Mouse (Mus musculus) embryo, embryonic 10.5 days (tissue): ENCODE results near the gene Oaz1.
"Not testable (repeated sequence)": the region's sequence is repeated elsewhere in the genome, so short reads cannot be mapped to it uniquely, and the experiment has no call there.

ENCODE experiments used
- DNase-seq: peaks from one replicate; pipeline ENCODE4 v3.0.0-alpha.2; 2015; ENCODE audit warnings: low spot score

Gene Oaz1

DNA sequence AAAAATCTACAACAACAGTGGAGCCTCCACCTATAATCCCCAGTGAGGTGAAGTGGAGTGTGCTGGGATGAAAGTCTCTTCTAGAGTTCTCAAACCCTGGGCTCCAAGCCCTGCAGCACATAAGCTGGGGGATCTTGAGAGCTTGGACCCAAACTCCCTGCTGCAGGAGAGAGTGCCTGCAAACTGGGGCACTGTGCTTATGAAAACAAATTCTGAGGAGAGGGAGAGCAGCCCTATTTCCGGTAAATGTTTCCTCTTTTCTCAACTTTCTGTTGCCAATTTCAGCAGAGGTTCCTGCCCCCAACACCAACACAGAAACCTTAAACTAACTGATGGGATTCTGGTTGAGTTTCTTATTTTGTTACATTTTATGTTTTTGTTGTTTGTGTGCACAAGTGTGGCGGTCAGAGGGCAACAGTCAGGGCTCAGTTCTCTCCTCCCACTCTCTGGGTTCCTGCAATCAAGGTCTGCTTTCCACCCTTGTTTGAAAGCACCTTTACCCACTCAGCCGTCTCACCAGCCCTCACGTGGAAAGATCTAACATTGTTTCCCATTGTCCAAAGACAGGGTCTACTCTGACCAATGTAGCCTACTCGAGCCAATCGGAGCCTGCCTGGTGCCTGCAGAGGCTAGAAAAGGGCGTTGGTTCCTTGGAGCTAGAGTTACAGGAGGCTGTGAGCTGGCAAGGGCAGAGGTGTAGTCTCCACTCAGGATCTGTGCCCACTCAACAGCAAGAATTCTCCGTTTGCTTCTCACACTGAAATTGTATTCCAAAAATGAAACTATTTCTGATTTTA lies 2.4 kb upstream of the Oaz1 start:
- DNase-seq, result no peak

DNA sequence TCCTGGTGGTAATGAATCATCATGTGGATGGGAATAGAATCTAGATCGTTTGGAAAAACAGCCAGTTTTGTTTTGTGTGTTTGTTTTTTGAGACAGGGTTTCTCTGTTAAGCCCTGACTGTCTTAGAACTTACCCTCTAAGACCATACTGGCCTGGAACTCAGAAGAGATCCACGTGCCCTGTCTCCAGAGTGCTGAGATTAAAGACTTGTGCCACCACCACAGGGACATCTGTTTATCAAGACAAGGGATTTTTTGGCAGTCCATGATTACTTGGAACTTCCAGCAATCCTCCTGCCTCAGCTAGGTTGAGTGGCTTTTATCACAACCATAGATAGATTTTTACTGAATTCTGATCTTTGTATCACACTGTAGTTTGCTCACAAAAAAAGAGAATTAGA lies 1.6 kb upstream of the Oaz1 start:
- no peak for DNase-seq

DNA sequence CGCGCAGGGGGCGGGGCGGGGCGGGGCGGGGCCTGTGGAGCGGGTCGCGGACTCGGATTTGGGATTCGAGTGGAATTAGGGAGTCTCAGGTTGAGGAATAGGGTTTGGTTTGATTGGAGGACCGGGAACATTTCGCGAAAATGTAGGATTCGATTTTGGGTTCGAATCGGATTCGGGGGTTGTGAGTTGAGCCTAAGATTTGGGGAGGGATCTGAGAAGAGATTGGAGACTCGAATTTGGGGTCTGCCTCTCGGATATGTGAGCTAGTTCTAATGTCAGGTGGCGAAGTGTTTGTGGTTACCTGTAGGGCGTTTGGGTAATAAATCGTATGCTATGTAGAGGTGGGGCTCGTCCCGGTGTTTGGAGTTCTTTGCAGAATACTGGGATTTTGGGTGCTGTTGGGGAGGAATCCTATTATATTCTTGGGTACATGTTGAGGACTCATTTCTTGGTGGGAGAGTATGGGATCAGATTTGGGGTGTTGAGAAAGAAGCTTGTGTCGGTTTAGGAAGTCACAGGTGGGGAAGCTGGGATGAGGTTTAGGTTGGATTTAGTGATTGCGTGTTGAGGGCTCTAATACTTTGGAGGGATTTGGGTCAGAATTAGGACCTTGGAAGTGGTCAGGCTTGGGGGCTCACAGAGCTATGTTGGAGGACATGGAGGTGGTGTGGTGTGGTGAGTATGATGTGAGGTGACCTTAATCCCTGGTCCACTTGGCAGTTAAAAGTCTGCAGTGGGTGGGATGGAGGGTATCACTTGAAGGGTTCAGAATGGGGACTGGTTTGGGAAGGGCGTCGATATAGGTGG lies 810 bp downstream of the Oaz1 start:
- DNase-seq, result no peak

DNA sequence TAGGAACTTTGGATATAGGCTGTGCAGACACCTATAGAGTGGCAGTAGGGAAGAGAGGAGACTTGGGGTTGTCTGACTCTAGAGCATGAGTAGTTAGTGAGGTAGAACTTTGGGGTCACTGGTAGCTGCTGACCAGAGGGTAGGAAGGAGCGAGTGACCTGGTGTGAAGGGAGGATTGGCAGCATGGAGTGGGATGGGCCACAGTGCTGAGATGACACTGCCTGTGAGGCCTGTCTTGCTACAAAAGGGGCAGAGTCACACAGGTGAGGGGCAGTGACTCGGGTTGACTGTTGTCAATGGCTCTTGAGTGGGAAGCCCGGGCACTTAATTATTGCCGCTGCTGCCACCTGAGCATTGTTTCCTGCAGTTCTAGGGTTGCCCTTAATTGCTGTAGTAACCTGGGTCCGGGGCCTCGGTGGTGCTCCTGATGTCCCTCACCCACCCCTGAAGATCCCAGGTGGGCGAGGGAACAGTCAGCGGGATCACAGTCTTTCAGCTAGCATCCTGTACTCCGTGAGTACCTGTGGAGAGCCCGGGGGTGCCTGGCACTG lies 1.5 kb downstream of the Oaz1 start:
- no peak for DNase-seq

DNA sequence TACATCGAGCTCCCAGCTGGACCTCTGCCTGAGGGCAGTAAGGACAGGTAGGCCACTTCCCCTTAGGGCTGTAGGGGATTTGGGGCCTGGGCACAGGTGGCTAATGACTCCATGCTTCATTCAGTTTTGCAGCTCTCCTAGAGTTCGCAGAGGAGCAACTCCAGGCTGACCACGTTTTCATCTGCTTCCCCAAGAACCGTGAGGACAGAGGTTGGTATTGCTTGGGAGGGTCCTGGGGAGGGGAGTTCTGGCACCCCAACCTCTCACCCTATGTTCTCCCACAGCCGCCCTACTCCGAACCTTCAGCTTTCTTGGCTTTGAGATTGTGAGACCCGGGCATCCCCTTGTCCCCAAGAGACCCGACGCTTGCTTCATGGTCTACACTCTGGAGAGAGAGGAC lies 2.1 kb downstream of the Oaz1 start:
- not testable (repeated sequence) for DNase-seq

DNA sequence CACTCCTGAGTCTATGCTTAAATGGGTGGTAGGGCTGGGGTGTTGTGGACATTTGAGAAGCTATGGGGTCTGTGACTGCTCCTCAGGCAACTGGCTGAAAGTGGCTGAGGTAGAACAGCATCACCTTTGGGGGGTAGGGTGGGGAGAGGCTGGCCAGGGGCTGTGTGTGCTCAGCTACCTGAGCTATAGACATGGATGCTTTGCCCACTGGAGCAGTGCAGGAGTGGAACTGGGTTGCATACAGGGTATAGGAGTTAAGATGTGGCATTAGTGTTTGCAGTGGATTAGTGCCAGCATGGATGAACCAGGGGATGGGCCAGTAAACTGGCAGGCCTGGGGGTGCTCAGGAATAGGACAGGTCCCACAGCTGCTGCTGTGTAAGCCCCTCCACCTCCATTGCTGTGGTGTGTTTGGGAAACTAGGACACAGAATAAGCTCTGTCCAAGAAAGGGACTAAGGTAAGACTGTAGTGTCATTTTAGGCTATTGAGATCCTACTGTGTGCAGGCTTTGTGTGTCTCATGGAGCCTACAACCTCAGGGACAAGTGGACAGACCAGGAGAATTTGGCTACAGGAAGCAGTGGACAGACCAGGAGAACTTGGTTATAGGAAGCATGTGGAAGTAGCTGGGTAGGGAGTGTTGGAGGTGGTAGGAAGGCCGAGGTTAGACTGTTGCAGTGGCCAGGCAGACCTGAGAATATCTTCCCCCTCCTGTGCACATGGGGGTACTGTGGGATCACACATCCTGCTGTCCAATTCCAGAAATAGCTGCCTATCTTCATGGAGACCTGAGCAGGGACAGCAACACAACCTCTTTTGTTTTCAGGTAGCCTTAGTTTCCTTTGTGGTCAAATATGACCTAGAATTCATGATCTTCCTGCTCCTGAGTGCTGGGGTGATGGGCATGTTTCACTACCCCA lies 3.2 kb downstream of the Oaz1 start:
- no peak for DNase-seq

DNA sequence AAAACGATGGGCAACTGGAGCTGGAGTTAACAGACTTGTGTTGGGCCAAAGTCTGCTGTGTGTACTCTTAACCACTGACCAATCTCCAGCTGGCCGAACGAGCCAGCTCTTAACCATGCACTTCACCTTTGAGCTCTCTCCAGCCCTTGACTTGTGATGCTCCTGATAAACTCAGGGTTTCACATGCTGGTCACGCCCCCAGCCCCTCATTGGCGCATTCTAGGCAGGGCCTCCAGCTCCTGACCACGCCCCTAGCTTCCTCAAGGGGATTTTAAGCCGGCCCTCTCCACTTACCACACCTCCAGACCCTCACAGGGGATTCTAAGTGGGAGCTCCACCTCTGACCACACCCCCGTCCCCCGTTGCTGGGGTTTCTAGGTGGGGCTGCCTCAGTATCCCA lies 4.7 kb downstream of the Oaz1 start:
- DNase-seq, result peak; percentile 93

DNA sequence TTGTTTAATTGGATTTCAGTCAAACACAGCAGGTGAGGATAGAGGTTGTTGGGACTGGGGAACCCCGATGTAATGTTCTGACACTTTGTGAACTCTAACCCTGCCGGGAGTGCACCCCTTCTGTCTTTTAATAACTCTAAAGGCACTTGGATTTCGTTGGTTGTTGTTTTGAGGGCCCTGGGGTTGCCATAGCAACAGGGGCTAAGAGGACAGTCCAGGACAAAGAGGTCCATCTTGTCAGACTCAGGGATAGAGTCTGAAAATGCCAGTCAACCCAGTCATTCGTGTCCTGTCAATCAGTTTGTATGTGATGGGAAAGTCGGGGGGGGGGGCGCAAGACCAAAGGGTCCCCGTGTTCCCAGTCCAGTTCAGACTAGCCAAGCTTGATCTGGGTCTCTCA lies 6.4 kb downstream of the Oaz1 start:
- no peak for DNase-seq

DNA sequence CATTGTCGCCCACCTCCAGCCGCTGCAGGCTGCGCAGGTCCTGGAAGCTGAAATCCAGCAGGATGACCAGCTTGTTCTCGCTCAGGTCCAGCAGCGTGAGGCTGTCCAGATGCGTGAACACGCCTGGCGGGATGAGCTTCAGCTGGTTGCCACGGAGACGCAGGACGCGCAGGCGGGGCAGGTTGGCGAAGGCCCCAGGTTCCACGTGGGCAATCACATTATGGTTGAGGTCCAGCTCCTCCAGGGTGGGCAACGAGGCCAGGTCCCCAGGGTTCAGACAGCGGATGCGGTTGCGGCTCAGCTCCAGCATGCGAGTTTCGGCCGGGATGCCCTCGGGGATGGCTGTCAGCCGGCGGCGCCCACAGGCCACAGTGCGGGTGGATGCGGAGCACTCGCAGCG lies 9.2 kb downstream of the Oaz1 start:
- DNase-seq, result no peak

DNA sequence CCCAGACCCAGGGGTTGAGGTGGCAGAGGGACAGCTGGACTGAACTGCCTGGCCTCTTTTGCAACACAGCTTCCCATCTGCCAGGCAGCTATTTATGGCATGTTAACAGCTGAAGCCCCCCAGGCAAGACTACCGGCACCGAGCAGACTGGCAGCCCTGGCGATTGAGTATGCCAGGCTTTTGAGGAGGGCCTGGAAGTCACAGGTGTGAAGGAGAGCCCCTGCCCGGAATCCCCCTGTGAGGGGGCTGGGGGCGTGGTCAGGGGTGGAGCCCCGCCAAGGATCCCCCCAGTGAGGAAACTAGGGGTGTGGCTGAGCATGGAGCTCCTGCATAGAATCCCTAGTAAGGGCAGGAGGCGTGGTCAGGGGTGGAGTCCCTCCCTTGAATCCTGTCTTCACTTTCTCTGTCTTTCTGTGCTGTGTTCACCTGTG lies 10.5 kb downstream of the Oaz1 start:
- no peak for DNase-seq

DNA sequence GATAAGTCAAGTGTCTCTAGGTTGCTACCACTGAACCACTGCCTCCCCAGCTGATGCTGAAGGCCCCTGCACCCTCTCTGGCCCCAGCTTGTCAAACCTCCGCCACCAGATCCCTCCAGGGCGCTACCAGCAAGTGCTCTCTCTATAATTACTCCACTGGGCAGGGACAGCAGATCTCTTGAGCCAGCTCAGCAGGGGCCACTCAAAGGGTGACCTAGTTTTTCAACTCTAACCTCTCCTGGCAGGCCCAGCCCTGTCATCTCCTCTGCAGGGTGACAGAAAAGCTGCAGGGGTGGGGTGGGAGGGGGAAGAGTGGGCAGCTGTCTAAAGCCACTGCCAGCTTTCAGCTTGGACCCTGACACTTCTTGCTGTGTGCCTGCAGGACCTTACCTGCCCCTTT lies 11.4 kb downstream of the Oaz1 start:
- DNase-seq, result no peak

DNA sequence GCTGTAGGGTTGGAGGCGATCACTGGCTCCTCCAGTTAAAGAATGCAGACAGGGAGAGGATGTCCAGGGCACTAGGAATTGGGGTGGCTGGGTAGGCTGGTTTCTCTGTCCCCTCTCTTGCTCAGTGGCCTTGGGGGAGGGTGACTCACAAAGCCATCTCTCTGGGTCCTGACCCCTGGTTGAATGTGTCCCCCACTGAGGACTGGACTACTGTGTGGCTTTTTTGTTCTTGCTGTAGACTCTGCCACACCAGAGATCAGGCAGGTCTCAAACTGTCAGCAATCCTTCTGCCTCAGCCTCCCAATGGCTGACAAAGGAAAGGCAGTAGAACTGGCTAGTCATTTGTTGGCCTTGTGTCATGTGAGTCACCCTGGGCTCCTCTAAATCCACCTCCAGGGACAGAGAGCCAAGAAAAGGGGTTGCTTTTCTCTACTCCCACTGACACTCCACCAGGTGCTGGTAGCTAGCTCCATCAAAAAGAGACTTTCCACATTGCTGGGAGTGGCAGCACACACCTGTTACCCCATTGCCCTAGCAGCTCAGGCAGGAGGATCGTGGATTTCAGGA lies 12.0 kb downstream of the Oaz1 start:
- no peak for DNase-seq

DNA sequence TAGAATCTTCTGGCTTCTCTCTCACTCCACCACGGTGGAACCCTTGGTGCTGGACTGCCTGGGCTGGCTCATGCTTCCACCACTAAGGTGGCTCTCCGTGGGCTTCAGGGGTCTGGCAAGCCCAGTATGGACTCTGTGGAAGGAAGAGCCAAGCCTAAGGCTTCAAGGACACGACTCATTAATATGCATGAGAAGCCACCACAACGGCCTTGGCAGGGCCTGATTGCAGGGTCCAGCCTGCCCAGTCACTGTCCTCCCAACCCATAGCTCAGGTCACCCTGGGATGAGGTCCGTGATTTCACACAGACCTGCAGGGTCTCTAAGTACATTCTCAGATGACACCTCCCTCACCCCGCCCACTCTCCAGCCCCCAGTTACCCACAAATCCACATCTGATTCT lies 13.4 kb downstream of the Oaz1 start:
- no peak for DNase-seq

DNA sequence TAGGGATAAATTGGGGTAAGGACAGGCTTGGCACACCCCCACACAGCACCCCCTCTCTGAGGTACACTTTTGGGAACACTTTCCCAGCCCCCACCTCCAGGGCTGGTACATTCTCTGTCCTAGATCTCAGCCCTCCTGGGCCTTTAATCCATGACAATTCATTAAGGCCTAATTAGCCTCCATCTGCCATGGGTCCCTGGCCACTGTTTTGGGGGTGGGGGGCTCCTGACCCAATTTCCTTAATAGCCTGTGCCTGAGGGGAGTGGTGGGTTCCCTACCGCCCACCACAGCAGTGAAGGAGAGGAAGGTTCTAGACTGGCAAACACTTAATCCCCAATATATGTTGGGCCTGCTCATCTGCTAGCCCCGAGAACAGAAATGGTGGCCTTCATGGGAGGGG lies 15.2 kb downstream of the Oaz1 start:
- no peak for DNase-seq

DNA sequence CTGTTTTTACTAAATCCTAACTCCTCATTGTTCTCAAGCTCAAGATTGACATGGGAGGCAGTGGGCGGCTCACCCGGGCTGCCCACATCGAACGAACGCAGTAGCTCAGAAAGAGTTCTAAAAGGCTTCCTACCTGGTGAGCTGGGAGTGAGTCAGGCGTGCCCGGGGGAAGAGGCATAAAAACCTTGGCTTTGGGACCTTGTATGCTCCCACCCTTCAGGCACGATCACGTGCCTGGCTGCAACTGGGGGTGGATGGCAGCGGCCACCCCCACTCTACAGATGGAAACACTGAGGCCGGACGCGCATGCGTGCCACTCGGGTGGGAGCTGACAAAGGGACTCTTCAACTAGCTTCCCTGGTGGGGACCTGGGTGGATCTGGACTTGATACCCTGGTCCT lies 15.9 kb downstream of the Oaz1 start:
- DNase-seq, result no peak

DNA sequence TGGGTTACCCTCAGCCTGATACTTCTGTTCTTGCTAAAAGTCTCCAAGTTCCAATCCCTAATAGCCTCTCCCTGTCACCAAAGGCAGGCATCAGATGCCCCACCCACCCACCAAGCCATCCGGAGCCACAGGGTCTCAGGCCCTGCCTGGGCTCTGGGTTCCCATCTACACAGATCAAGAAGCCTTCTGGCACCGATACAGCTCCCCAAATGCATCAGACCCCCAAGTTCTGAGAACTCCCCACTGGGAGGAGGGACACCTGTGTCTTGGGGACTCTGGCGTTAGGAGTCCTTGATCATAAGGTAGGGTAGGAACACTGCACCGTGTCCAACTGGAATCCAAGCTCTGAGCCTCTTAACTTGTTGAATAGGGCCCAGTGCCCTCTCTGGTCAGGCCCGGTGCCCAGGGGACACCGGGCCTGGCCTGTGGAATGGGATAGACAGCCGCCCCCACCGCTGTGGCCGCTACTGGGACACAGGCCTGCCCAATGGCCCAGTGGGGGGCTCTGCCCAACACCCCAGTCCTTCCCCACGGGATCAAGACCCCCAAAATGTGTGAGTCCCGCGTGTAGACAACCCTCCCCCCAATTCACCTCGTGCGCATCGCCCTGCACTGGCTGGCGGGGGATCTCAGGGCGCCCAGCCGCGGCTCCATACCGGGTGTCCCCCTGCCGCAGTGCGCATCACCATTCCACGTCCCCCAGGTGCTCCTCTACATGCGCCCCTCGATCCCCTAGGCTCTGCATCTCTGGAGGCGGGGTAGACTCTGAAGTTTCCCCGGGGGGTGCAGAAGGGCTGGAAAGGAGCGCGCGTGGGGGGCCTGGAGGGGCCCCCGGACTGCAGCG lies 16.9 kb downstream of the Oaz1 start:
- DNase-seq, result no peak

DNA sequence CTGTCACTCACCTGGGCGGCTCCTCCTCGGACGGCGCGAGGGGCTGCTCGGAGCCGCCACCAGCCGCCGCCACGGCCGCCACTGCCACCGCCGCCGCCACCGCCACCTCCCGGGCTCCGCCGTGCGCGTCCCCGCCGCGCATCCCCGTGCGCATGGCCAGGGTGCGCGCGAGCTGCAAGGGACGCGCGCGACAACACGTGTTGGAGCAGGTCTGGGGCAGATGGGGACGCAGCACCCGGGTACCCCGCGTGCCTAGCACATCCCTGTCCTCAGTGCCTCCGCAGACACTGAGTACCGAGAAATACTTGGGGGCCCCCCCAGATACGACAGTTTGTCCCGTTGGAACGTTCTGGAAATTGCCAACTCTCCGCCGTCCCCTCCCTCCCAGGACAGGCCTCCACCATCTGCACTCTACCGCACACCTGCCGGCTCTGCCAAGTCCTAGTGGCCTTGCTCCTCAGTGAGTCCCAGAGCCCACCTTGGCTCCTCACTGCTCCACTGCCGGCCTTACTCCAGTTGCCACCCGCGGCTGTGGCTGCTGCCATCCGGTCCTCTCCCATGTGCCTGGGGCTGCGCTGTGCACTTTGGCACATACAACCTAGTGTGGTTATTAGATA lies 17.6 kb downstream of the Oaz1 start, which contains the start of gene Lingo3:
Gene Lingo3, minus strand, starts transcription at position 109 of the 617 bp plus-strand sequence.
- DNase-seq, result peak; percentile 40

DNA sequence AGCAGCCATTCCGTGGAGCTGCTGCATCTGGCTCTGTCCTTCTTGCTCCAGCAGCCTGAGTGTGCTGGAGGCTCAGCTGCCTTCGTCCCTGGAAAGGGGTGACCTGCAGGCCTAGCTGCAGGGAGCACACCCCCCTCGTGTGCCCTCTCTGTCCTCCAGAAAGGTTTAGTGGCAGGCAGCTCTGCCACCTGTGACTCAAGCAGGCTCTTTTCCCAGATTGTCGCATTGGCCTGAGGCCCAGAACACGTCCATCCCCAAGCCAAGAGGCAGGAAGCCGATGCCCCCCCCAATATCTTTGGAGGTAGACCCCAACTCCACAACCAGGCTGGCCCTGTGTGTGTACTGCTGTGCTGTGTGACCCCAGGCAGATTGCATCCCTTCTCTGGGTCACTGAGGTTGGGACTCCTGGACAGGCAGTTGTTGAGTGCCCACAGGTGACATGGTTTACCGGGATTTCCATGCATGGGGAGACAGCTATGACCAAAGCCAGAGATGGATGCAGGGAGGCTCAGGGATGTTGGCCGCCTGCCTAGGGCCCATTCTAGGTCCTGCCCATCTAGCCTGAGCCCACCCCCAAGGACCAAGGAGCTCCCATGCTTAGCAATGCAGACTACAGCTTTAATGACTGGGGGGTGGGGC lies 18.7 kb downstream of the Oaz1 start:
- DNase-seq, result no peak

DNA sequence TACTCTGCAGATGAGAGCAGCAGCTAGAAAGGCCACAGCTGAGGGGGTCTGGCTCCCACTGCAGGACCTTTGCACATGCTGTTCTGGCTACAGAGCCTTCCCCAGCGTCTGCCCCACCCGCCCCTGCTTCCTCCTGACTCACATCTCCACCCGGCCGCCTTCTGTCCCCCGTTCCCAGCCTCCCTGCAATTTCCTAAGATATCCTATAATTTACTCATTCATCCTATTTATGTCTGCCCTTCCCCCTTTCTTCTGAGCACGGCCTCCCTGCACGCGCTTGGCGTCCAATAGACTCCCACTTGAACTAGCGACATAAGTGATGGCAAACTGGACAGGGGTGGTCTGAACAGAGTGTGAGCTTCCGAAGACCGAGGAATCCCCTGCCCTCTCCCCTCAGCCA lies 19.3 kb downstream of the Oaz1 start:
- DNase-seq, result no peak

DNA sequence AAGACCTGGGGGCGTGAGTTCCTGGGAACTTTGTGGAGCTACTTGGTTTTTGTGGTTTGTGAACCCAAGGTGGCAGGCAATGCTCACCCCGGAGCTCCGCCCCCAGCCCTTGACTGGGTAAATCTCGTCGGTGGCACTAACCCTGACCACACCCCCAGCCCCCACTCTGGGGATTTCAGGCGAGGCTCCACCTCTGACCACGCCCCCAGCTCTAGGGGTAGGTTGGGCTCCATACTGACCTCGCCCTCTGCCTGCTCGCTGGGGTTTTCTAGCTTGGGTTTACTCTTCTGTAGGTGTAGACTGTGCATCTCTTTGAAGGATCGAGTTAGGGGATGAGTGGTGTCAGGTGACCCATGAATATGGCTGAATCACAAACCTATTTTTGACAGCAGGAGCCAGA lies 22.1 kb downstream of the Oaz1 start:
- peak; percentile 71 for DNase-seq
